Mouse (Mus musculus): Measurements from ENCODE around the gene Myo16. TPM values are rescaled to one million over a fixed set of nuclear protein-coding genes. Genes with fewer than 3 reads are reported as not detected.

The Myo16 gene
- polyA plus RNA-seq, 1 experiment, result 0.08 TPM

DNA sequence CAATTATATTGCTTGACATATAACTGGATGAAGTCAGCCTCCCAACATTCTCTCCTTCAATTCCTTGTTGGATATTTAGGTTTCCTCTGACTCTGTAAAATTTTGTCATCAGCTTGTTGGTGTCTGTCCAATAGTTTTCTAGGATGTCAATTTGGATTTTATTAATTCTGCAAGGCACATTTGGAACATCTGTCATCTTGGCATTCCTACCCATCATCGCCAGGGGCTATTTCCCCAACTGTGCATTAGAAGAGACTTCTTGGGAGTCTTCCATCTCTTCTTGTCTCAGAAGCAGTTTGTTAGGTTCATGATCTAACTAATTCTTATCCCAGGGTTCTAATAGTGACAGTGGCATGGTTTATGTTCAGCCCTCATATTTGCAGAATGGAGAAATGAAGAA is 196.7 kb downstream of the Myo16 start:
- H3K4me3 ChIP-seq (ENCODE audit: insufficient read depth, low read depth, low read length), result no peak overlapping the region
- no peaks in the 10 kb centered on the region for H3K36me3 ChIP-seq (ENCODE audit: control insufficient read depth, insufficient read depth, low read length)
- TF ChIP-seq CTCF (conservative IDR thresholded peaks at IDR 0.05; ENCODE audit: insufficient read depth, insufficient read length, low read depth, low read length), result no peak
- no peaks in the 10 kb centered on the region for H3K27me3 ChIP-seq (replicated peaks; ENCODE audit: control insufficient read depth, insufficient read depth, low read length)
- no peak for DNase-seq
- no peaks in the 10 kb centered on the region for H3K4me1 ChIP-seq (ENCODE audit: control insufficient read depth, insufficient read depth, low read length)
- 84% methylated on average over 1 of the region's 1 CpGs for WGBS
- no peak overlapping the region for H3K27ac ChIP-seq (ENCODE audit: insufficient read depth, low read depth, low read length)

GRCm38 (mm10) chr8:10358711-10359110 is 205.0 kb downstream of the Myo16 start:
- H3K4me1 ChIP-seq (ENCODE audit: control insufficient read depth, insufficient read depth, low read length), result no peaks in the 10 kb centered on the region
- no peaks in the 10 kb centered on the region for H3K27me3 ChIP-seq (replicated peaks; ENCODE audit: control insufficient read depth, insufficient read depth, low read length)
- no peaks in the 10 kb centered on the region for H3K36me3 ChIP-seq (ENCODE audit: control insufficient read depth, insufficient read depth, low read length)
- no peak overlapping the region for H3K27ac ChIP-seq (ENCODE audit: insufficient read depth, low read depth, low read length)
- WGBS, result 78% methylated on average over 4 of the region's 4 CpGs
- no peak for DNase-seq
- TF ChIP-seq POLR2A (IDR thresholded peaks at IDR 0.05; ENCODE audit: low read depth, low read length) (no peak), CTCF (conservative IDR thresholded peaks at IDR 0.05; ENCODE audit: insufficient read depth, insufficient read length, low read depth, low read length) (no peak)
- no peak overlapping the region for H3K4me3 ChIP-seq (ENCODE audit: insufficient read depth, low read depth, low read length)

DNA sequence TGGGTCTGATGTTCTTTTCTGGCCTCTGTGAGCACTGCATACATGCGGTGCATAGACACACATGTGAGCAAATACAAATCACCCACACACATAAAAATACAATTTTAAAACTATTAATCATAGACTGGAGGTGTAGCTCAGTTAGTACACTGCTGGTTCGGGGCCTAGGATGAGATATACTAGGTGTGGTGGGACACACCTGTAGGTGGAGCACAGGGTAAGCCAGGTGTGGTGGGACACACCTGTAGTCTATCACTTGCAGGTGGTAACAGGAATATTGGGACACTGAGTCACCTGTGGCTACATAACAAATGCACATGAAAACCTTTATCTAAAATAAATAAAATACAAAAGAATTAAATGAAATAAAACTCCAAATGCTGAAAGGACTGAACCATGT is 209.2 kb downstream of the Myo16 start:
- H3K27ac ChIP-seq (ENCODE audit: insufficient read depth, low read depth, low read length), result no peak overlapping the region
- no peaks in the 10 kb centered on the region for H3K4me1 ChIP-seq (ENCODE audit: control insufficient read depth, insufficient read depth, low read length)
- H3K36me3 ChIP-seq (ENCODE audit: control insufficient read depth, insufficient read depth, low read length), result no peaks in the 10 kb centered on the region
- no peak for DNase-seq
- H3K27me3 ChIP-seq (replicated peaks; ENCODE audit: control insufficient read depth, insufficient read depth, low read length), result no peaks in the 10 kb centered on the region
- no peak for TF ChIP-seq CTCF (conservative IDR thresholded peaks at IDR 0.05; ENCODE audit: insufficient read depth, insufficient read length, low read depth, low read length)
- no peak for TF ChIP-seq POLR2A (IDR thresholded peaks at IDR 0.05; ENCODE audit: low read depth, low read length)
- H3K4me3 ChIP-seq (ENCODE audit: insufficient read depth, low read depth, low read length), result no peak overlapping the region
- 90% methylated on average over 2 of the region's 2 CpGs for WGBS

- 32% methylated on average over 13 of the region's 13 CpGs for whole genome bisulfite sequencing
- no peaks in the 10 kb centered on the region for H3K4me1 ChIP-seq (ENCODE audit: control insufficient read depth, insufficient read depth, low read length)
- no peak overlapping the region for H3K4me3 ChIP-seq (ENCODE audit: insufficient read depth, low read depth, low read length)
- TF ChIP-seq POLR2A (IDR thresholded peaks at IDR 0.05; ENCODE audit: low read depth, low read length), result no peak
- TF ChIP-seq CTCF (conservative IDR thresholded peaks at IDR 0.05; ENCODE audit: insufficient read depth, insufficient read length, low read depth, low read length), result no peak
- no peaks in the 10 kb centered on the region for H3K27me3 ChIP-seq (replicated peaks; ENCODE audit: control insufficient read depth, insufficient read depth, low read length)
- H3K36me3 ChIP-seq (ENCODE audit: control insufficient read depth, insufficient read depth, low read length), result no peaks in the 10 kb centered on the region
- H3K27ac ChIP-seq (ENCODE audit: insufficient read depth, low read depth, low read length), result no peak overlapping the region
- DNase-seq, result no peak
Measured at GRCm38 (mm10) chr8:10363654-10364406, 210.1 kb downstream of the Myo16 start.

DNA sequence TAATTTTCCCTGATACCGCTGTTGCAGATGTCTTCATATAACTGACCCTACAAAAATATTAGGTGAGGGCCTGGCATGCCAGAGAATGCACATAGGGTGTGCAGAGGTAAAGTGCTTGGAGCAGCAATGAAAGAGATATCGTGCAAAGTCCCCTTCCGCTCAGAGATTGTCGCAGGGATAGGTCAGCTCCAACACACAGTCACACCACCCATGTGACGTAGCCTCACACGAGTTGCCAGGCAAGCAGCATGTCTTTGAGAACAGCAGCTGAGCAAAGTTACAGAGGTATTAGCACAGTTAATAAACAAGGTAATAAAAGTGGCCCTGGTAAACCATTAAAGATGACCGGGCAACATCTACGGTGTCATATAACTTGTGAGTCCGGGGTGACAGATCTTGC is 212.4 kb downstream of the Myo16 start:
- Histone ChIP-seq H3K27me3 (replicated peaks; ENCODE audit: control insufficient read depth, insufficient read depth, low read length) (no peaks in the 10 kb centered on the region), H3K4me1 (ENCODE audit: control insufficient read depth, insufficient read depth, low read length) (no peaks in the 10 kb centered on the region), H3K27ac (ENCODE audit: insufficient read depth, low read depth, low read length) (no peak overlapping the region), H3K36me3 (ENCODE audit: control insufficient read depth, insufficient read depth, low read length) (no peaks in the 10 kb centered on the region), H3K4me3 (ENCODE audit: insufficient read depth, low read depth, low read length) (no peak overlapping the region)
- no peak for DNase-seq
- TF ChIP-seq POLR2A (IDR thresholded peaks at IDR 0.05; ENCODE audit: low read depth, low read length) (no peak), CTCF (conservative IDR thresholded peaks at IDR 0.05; ENCODE audit: insufficient read depth, insufficient read length, low read depth, low read length) (no peak)
- 53% methylated on average over 9 of the region's 9 CpGs for WGBS

DNA sequence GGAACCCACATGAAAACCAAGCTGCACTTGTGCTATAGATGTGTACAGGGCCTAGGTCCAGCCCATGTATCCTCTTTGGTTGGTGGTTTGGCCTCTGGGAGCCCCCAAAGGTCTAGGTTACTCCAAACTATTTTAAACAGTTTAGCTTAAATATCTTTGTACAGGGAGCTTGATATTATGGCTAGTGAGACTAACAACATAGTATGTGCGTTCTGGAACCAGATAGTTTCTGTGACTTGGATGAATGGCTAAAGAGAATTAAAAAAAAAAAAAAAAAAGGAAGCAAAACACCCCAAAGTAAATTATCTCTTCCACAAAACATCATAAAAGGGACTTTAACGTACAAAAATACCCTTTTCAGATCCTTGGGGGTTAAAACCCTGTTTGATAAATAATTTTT is 218.9 kb downstream of the Myo16 start:
- H3K27ac ChIP-seq (ENCODE audit: insufficient read depth, low read depth, low read length), result no peak overlapping the region
- H3K27me3 ChIP-seq (replicated peaks; ENCODE audit: control insufficient read depth, insufficient read depth, low read length), result no peaks in the 10 kb centered on the region
- H3K36me3 ChIP-seq (ENCODE audit: control insufficient read depth, insufficient read depth, low read length), result no peaks in the 10 kb centered on the region
- TF ChIP-seq CTCF (conservative IDR thresholded peaks at IDR 0.05; ENCODE audit: insufficient read depth, insufficient read length, low read depth, low read length) (no peak), POLR2A (IDR thresholded peaks at IDR 0.05; ENCODE audit: low read depth, low read length) (no peak)
- 76% methylated on average over 2 of the region's 2 CpGs for WGBS
- no peak for DNase-seq
- H3K4me1 ChIP-seq (ENCODE audit: control insufficient read depth, insufficient read depth, low read length), result no peaks in the 10 kb centered on the region
- no peak overlapping the region for H3K4me3 ChIP-seq (ENCODE audit: insufficient read depth, low read depth, low read length)

DNA sequence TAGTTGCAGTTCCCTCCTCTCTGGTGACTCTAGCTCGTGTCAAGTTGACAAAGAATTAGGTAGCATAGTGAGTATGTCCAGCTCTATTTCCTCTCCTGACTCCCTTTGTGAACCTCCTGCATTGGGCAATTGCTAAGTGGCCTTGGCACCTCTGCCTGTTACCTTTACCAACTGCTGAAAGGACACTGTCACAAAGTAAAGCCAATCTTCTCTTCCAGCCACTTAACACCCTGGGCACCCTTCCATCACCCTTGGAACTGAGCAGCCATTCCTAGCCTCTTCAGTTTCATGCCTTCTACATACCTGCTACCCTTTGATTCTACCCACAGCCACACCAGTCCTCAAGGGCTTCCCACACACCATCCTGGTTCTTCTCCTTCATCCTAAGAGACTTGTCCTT is 233.4 kb downstream of the Myo16 start:
- 51% methylated on average over 1 of the region's 1 CpGs for WGBS
- Histone ChIP-seq H3K27me3 (replicated peaks; ENCODE audit: control insufficient read depth, insufficient read depth, low read length) (no peaks in the 10 kb centered on the region; the same call in 1 of the 2 replicates), H3K4me3 (ENCODE audit: insufficient read depth, low read depth, low read length) (no peak overlapping the region), H3K36me3 (ENCODE audit: control insufficient read depth, insufficient read depth, low read length) (no peaks in the 10 kb centered on the region), H3K4me1 (ENCODE audit: control insufficient read depth, insufficient read depth, low read length) (no peaks in the 10 kb centered on the region), H3K27ac (ENCODE audit: insufficient read depth, low read depth, low read length) (no peak overlapping the region)
- TF ChIP-seq POLR2A (IDR thresholded peaks at IDR 0.05; ENCODE audit: low read depth, low read length) (no peak), CTCF (conservative IDR thresholded peaks at IDR 0.05; ENCODE audit: insufficient read depth, insufficient read length, low read depth, low read length) (no peak)
- no peak for DNase-seq

All from kidney, adult 2 months (tissue).